Mouse (Mus musculus): ENCODE results near the gene Amph. TPM values are rescaled to one million over a fixed set of nuclear protein-coding genes. Genes with fewer than 3 reads are reported as not detected.

The Amph gene
- not detected in 2 replicates for polyA plus RNA-seq (2012; ENCODE audit: low replicate concordance)

DNA sequence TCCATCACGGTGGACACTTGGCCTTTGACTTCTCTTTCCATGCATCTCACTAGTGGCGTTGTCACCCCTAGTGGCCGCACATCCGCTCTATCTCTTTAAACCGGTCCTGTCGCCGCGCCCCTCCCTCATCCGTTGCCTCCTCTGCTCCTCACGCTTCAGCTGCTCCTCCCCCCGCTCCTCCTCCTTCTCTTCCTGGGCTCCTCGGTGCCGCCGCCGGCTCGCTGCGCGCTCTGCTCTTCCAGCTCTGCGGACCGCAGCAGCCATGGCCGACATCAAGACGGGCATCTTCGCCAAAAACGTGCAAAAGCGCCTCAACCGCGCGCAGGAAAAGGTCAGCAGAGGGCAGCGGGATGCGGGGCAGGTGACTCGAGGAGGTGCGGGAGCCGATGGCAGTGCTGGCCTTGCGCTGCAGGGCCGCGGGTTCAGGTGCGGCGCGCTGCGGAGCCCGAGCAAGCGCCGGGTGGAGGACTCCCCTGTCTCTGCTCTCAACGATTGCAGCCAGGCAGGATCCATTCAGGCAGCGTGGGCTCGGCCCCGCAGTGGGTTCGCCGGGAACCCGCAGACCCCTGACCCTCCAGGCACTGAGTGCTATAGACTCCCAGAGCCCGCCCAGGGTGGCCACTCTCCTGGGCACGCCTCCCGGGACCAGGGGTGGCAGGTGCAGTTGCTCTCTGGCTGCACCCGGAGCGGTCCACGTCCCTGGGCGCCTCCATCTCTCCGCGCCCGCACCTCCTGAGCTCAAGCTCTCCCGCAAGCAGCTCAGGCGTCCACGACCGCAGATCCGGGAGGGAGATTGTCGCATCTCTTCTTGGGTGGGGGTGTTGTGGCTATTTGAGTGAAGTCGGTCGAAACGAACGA lies at the start of gene Amph:
Amph (plus strand) TSS at position 35 of the 858 bp plus-strand sequence.

Other genes with a start within 250 kb of the Amph start
- gene Vps41, start 230.9 kb upstream of the Amph start, polyA plus RNA-seq (2012; ENCODE audit: low replicate concordance) = 0.79 and 1.7 TPM in 2 replicates

Data from leukemia stem cell, adult 10-12 weeks (primary cell).